Mouse (Mus musculus) retina, adult 2 months (tissue): ENCODE measurements around the gene Ttll3.

Experiments used
- DNase-seq: peaks from one replicate; pipeline ENCODE4 v3.0.0-alpha.2; 2012; ENCODE audit warnings: low read depth, low spot score

Ttll3 gene

GRCm38 (mm10) chr6:113388960-113389359 is at the start of gene Ttll3:
TSS of gene Ttll3 (plus strand) at chr6:113389260.
- no peak for DNase-seq

- DNase-seq, result no peak
Measured at GRCm38 (mm10) chr6:113341574-113341973, 47.5 kb upstream of the Ttll3 start.

GRCm38 (mm10) chr6:113342297-113342696 is 46.8 kb upstream of the Ttll3 start:
- no peak for DNase-seq

GRCm38 (mm10) chr6:113343177-113344092 is 45.6 kb upstream of the Ttll3 start, which contains the start of gene Camk1:
TSS of gene Camk1 (minus strand) at chr6:113343984.
- no peak for DNase-seq

GRCm38 (mm10) chr6:113344321-113344720 is 44.7 kb upstream of the Ttll3 start:
- no peak for DNase-seq

- DNase-seq, result no peak
Measured at GRCm38 (mm10) chr6:113346897-113347296, 42.2 kb upstream of the Ttll3 start.

- DNase-seq, result no peak
Measured at GRCm38 (mm10) chr6:113350538-113350937, 38.5 kb upstream of the Ttll3 start.

GRCm38 (mm10) chr6:113351161-113351560 is 37.9 kb upstream of the Ttll3 start:
- DNase-seq, result no peak

- no peak for DNase-seq
Measured at GRCm38 (mm10) chr6:113351653-113352052, 37.4 kb upstream of the Ttll3 start.

- no peak for DNase-seq
Measured at GRCm38 (mm10) chr6:113352820-113353219, 36.2 kb upstream of the Ttll3 start.

GRCm38 (mm10) chr6:113353696-113354095 is 35.4 kb upstream of the Ttll3 start:
- no peak for DNase-seq

GRCm38 (mm10) chr6:113361476-113361875 is 27.6 kb upstream of the Ttll3 start:
- no peak for DNase-seq

GRCm38 (mm10) chr6:113362241-113362640 is 26.8 kb upstream of the Ttll3 start:
- no peak for DNase-seq

- DNase-seq, result no peak
Measured at GRCm38 (mm10) chr6:113364518-113365135, 24.4 kb upstream of the Ttll3 start.

- no peak for DNase-seq
Measured at GRCm38 (mm10) chr6:113366639-113367038, 22.4 kb upstream of the Ttll3 start.

- no peak for DNase-seq
Measured at GRCm38 (mm10) chr6:113367574-113367973, 21.5 kb upstream of the Ttll3 start.

- DNase-seq, result no peak
Measured at GRCm38 (mm10) chr6:113368124-113368523, 20.9 kb upstream of the Ttll3 start.

- no peak for DNase-seq
Measured at GRCm38 (mm10) chr6:113368577-113368976, 20.5 kb upstream of the Ttll3 start.

GRCm38 (mm10) chr6:113370194-113370929 is 18.7 kb upstream of the Ttll3 start:
- DNase-seq, result no peak

GRCm38 (mm10) chr6:113373491-113373890 is 15.6 kb upstream of the Ttll3 start:
- DNase-seq, result no peak

GRCm38 (mm10) chr6:113377172-113377495 is 11.9 kb upstream of the Ttll3 start:
- DNase-seq, result no peak
